Mouse (Mus musculus): Measurements from ENCODE around the gene Polr2f.

Gene Polr2f

GRCm38 (mm10) chr15:79122546-79122945, 18.3 kb upstream of the Polr2f start:
- no peak for DNase-seq

- no peak for DNase-seq
These were observed 17.1 kb upstream of the Polr2f start for GRCm38 (mm10) chr15:79123751-79124150.

DNA sequence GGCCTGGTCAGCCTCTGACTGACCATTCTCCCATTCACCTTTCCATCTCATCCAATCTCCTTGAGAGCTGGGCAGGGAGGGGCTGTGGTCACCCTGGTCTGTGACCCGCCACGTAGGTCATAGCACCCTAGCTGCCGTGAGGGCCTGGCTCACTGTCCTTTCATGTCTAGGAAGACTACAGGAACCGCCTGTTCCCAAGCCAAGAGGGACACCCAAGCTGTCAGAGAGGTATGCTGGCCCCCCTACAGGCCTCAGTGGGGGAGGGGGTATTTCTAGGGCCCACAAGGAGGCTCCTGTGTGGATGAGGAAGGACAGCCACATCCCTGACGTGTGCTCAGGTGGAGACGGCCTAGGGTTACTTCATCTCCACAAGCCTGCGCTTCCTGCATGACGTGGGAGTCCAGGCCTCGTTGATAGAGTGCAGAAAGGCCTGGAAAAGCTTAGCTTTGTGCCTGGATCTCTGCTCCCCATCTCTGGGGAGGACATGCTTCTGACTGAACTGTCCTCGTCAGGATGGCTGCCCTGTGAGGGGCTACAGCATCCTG, 16.4 kb upstream of the Polr2f start:
- DNase-seq, result no peak

GRCm38 (mm10) chr15:79126217-79126932, 14.4 kb upstream of the Polr2f start:
- DNase-seq, result peak; percentile 69

DNA sequence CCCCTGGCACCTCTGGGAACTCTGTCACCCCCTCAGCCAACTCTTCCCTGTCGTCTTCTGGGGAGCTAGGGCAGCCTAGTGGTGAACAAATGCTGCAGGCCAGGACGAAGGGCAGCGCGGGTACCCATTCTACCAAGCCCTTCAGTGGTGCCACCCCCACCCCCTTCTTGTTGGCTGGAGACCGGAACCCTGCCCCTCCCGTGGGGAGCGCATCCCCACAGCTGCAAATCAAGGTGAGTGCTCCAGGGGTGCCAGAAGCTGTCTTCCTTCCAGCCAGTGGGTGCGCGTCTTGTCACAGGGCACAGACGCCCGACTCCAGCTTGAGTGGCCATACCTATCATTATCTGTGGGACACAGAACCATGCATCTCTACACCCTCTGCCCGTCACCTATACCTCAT, 13.7 kb upstream of the Polr2f start:
- DNase-seq, result no peak

DNA sequence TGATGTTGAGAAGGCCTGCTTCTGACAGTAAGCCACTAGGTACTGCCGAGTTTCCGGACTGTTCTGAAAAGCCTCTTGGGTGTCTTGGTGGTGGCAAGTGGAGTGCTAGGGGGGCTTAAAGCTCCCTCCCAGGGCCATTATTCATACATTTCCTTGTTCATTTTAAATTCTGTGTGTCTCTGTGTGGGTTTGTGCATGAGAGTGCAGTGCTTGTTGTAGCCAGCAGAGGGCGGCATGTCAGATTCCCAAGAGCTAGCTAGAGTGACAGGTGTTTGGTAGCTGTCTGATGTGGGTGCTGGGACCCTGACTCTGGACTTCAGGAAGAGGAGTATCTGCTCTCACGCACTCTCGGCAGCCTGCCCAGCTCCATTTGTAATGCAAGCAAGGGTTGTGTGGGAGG, 12.6 kb upstream of the Polr2f start:
- no peak for DNase-seq

DNA sequence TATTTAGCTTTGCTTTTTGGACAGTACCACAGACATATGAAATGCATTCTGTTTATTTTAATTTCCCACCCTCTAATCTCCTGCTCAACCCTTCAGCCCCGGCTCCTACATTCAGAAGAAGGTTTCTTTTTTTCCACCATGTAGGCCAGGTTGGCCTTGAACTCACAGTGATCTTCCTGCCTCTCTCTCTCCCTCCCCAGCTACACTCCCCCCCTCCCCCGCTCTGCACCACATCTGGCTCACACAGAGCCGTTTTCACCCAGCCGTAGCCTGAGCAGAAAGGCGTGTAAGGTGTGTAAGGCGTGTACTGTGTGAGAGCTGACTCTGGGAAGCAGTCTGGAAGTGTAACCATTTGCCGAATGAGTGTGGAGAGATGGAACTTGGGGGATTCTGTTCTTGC, 11.5 kb upstream of the Polr2f start:
- DNase-seq, result no peak

DNA sequence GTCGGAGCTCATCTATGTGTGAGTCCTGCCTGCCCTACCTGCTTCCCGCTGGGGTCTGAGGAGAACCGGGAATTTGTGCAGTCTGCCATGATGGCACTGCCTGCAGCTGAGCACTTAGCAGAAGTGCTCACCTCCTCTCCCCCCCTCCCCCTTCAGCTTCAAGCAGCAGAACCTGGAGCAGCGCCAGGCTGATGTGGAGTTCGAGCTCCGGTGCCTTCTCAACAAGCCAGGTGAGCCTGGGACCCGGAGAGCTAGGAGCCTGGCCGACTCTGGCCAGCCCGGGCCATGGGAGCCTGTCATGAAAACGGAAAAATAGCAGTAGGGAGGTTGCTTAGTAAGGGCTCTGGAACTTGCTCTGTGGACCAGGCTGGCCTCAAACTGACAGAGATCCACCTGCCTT, 10.0 kb upstream of the Polr2f start:
- peak; percentile 67 for DNase-seq

GRCm38 (mm10) chr15:79131442-79131841, 9.4 kb upstream of the Polr2f start:
- DNase-seq, result peak; percentile 85

- peak; percentile 70 for DNase-seq
These were observed 7.6 kb upstream of the Polr2f start for GRCm38 (mm10) chr15:79133191-79133661.

DNA sequence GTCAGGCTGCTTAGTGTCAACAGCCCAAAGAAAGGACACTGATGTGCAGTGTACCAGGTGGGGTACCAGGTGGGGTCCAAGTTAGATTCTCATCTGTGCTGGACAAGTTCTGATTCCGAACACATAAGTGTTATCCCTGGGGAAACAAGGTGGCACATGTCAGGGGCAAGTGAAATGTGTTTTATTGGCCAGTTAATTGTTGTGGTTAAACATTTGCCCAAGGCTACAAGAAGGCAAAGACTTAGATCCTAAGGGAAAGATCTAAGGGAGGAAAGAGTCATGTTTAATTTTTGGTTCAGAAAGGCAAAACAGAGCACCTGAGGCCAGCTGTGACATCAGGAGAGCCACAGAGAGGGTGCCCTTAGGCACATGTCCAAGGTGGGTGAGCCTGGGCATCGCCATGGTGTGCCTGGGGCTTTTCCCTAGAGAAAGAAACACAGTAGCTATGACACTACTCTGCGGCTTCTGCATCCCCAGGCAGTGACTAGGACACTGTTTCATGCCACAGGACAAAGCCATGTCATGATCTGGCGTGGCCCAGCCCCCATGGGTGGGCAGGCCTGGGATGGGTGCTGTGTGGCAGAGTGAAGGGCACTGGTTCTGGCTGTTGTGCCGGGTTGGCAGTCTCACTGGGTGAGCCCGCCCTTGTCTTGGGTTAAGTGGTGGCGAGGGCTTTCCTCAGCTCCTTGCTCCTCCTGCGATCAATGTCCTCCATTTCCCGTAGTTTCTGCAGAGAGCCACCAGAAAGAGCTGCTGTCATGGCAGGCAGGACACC, 6.1 kb upstream of the Polr2f start:
- DNase-seq, result no peak

DNA sequence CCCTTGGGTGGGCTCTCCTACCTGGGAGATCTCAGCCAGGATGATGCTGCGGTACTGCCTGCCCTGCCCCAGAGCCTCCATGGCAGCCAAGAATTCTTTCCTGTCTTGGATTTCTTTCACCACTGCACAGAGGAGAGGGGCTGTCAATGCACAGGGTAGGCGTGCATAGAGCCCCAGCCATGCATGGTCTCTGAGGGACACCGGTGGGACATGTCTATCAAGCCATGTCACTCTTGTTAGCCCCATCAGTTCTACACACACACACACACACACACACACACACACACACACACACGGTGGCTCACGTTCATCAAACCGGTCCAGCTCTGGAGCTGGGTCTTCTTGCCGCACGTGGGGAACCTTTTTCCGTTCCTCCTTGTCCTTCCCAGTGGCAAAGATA, 5.5 kb upstream of the Polr2f start:
- no peak for DNase-seq

- peak; percentile 41 for DNase-seq
These were observed 4.8 kb upstream of the Polr2f start for GRCm38 (mm10) chr15:79135783-79136575.

DNA sequence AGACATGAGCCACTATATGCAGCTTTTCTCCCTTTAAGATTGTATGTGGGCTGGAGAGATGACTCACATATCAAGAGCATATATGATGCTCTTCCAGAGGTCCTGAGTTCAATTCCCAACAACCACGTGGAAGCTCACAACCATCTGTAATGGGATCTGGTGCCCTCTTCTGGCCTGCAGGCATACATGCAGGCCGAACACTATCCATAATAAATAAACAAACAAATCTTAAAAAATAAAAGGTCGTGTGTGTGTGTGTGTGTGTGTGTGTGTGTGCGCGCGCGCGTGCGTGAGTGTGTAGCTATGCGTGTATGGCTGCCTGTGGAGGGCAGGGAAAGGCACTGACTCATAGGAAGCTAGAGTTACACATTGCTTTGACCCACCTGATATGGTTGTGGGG, 1.2 kb upstream of the Polr2f start:
- DNase-seq, result no peak

DNA sequence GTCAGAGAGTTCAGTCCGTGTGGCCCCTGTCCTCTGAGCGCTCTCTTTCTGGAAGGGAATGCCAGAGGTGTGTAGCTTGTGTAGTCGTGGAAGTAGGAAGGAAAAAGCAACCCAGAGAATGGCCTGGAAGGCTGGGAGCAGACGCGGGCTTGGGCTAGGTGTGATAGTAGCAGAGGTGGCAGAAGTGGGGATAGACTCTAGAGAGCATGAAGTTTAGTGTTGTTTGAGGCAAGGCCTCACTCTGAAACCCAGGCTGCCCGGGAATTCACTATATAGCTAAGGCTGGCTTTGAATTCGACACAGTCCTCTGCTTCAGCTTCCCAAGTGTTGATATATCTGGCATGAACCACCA, 733 bp downstream of the Polr2f start:
- no peak for DNase-seq

- DNase-seq, result no peak
These were observed 2.5 kb downstream of the Polr2f start for GRCm38 (mm10) chr15:79143316-79143715.

DNA sequence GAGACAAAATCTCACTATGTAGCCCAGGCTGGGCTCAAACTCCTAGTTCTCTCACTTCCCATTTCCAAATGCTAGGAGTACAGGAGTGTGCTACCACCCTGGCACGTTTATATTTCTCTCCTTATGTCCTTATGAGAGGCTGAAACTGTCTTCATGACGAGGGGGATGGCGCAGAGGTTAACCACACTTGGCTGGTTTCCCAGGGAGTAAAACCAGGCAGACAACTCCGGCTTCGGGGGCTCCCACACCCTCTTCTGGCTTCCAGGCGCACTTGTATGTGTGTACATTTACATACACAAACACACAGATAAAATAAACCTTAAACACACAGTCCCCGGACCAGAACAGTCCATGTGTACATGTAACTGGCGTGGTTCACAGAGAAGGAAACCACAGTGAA, 3.2 kb downstream of the Polr2f start:
- DNase-seq, result no peak

DNA sequence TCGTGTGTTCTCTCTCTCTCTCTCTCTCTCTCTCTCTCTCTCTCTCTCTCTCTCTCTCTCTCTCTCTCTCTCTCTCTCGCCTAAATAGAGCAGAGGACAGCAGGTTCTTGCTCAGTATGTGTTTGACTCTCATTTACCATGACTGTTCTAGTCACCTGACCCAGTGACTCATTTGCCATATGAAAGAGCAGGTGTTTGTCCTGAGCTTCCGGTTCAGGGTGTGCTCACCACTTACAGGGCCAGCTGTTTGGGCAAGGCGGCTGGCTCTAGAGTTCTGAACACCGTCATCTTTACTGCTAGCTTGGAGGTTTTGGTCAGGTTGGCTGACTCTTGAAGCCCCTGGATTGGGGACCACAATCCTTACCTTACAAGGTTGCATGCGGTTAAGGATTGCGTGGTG, 4.7 kb downstream of the Polr2f start:
- no peak for DNase-seq

GRCm38 (mm10) chr15:79148533-79148932, 7.7 kb downstream of the Polr2f start:
- peak; percentile 91 for DNase-seq

- DNase-seq, result no peak
These were observed 11.1 kb downstream of the Polr2f start for GRCm38 (mm10) chr15:79151881-79152280.

GRCm38 (mm10) chr15:79152709-79153108, 11.9 kb downstream of the Polr2f start:
- no peak for DNase-seq

GRCm38 (mm10) chr15:79155572-79155971, 14.8 kb downstream of the Polr2f start:
- DNase-seq, result no peak

DNA sequence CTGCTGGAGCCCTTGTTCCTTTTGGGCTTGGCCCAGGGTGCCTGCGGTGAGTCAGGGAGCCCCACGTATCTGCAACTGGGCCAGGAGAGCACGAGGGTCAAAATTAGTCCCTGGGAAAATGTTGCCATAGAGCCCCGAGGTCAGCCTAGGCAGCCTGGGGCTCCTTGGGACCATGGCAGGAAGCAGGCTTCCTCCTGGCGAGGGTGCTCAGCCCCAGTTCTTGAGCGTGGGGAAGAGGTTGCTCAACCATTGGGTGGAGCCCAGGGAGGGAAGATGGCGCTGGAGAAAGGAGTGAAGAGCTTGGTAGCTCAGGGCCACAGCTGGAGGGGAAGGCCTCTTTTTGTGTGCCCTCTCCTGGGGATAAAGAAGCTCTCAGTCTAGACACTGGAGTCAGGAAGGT, 21.5 kb downstream of the Polr2f start:
- no peak for DNase-seq

Measured in lung, postnatal 10 days (tissue).